Mouse (Mus musculus) telencephalon, adult 2 months (tissue): ENCODE measurements around the gene Gabrb3.

Experiments
- DNase-seq: peaks from one replicate; pipeline ENCODE4 v3.0.0-alpha.2; 2011; ENCODE audit warnings: low read depth, low spot score

Gene Gabrb3

DNA sequence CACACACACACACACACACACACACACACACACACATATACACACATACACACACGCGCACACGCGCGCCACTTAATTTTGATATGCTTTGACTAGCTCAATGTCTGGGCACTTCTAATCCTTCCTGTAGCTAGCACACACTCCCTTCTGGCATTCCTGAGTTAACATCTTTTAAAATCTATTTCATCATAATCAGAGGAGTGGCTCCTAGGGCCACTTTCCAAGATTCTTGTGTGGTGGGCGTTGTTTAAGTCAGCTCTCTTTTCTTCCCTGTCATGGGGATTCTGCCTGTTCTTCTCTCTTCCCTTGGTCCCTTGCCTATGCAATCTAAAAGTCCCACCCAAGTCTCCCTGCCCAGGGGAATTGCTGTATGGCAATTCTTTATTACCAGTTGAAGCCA is 286.6 kb downstream of the Gabrb3 start:
- DNase-seq = peak; percentile 64

DNA sequence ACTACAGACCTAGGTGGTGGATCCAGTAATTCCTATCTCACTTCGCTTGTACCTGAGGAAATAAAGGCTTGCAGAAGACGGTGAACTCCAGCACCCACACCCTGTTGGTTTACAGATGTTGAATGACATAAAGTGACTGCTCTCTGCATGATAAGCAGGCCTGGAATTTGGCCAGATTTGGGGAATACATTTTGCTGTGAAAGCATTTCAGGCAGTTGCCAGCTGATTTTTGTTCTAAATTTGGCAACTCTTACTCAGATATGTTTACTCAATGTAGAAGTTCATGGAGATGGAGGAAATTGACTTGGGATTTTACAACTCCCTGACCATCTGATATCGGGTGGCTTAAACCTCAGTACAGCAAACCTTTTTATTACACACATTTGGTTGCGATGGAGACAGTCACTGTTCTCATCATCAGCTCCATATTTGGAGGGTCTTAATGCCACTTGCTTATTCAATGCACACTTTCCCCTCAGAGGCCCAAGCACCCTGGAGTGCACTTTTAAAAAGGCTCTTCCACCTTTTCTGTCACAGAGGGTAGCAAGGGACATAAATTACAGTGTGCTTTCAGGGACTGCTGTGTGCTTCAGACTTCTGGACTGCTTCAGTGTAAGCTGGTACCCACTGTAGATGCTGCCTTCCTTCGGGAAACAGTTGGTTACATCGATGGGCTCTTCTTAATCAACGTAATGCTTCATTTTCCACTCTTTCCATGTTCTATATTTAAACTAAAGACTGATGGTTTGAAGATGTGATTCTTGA is 287.7 kb downstream of the Gabrb3 start:
- DNase-seq = peak; percentile 17

DNA sequence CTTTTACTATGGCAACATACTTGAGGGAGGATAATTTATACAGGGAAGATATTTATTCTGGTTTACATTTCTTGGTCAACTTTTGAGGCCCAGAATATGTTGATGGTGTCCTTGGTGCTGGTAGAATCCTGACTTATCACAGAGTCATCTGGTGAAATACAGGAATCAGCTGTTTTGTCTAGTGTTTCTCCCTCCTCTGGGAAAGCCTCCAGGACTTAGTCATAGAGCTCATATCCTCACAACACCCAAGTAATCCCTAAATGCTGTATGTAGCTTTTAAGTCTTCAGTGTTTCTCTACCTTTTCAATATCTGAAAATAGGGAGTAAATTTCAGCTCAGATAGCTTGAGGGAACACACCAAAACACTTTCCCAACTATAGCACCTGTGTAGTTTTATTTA is 292.2 kb downstream of the Gabrb3 start:
- DNase-seq = peak; percentile 19

DNA sequence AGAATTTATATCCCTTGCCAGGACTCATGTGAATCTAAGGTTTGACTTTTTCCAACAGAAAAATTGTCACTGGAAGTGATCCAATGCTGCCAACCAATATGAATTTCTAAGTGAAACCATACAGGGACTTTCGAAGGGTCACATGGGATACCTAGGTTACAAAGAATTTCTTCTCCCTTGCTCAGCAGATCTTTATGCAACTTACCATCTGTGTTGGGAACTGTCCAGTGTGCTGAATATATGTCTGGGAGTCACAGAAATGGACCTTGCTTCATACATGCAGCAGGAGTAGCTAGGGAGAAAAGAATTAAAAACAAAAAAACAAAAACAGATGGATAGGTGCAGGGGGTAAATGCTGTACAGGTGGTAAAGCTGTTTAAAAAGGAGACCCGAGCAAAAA is 327.3 kb downstream of the Gabrb3 start:
- no peak for DNase-seq

DNA sequence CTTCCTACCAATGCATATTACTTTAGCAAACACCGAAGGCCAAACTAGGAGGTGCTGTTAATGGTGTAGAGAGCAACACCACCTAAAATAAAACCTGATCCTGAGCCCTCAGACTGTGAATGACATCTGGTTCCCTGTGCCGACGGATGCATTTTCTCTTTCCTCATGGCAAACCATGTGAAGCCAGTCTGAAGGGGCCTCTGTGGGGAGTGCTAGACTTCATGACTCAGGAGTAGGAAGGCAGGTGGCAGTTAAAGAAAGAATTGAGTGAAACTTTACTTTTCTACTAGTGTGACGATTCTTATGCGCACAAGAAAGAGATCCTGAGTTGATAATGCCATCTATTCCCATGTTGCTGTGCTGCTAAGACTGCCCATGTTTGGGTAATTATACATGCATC is 341.0 kb downstream of the Gabrb3 start:
- no peak for DNase-seq

DNA sequence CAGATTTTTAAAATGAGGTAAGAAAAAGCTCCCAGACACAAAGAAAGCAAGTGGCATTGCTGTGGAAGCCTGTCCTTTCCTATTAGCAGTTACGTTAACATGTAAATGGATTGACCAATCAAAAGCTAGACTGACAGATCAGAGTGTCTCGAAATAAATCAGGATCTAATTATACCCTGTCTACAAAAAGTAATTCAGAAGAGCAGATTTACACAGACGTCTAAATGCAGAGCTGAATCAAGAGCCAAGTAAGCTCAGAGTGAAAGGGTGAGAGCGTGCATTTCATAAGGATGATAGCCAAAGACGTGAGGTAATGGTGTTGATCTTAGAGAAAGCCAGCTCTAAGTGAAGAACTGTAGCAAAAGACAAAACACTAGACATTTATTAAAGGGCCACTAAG is 359.3 kb downstream of the Gabrb3 start:
- peak; percentile 33 for DNase-seq

DNA sequence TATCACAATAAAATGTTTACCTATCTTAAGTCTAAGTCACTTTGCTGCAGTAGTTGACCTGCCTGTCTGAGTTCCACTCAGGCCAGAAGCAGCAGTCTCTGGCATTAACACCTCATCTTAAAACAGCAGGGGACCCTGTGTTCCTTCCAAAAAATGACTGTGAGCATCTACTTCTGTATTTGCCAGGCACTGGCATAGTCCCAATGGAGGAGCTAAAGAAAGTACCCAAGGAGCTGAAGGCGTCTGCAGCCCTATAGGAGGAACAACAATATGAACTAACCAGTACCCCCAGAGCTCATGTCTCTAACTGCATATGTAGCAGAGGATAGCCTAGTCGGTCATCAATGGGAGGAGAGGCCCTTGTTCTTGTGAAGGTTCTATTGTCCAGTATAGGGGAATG is 366.6 kb downstream of the Gabrb3 start:
- DNase-seq = peak; percentile 32

DNA sequence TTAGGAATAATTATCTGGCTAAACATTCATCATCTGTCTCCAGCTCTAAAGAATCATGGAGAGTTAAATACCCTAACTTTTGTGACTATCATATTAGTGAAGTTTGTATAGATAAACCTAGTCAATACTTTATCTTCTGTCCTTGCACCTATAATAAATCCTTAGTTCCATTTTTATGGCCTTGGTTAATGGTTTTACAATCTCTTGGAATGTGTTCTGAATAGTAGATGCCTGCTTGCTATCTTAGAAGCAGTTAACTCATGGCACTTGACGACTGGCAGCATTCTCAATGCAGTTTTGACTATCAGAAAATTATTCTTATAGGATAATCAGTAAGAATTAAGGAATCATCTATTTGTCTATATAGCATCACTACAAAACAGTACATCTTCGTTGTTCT is 368.0 kb downstream of the Gabrb3 start:
- DNase-seq = no peak

DNA sequence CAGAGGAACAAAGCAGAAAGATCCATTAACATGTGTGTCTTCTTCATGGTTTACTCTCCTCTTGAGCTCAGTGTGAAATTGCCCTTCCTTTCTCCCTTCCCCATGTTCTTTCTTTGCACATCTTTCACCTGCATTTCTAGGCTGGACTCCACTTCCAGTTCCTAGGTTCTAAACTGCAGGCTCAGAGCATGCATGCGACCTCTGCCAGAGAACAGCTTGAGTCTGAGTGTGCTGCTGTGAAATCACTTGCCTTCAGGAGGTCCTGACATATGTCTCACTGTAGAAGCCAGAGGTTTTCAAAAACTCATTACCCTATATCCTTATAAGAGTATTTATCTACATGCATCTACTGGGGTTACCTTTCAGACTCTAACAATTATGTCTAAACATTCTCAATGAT is 383.8 kb downstream of the Gabrb3 start:
- DNase-seq = no peak

DNA sequence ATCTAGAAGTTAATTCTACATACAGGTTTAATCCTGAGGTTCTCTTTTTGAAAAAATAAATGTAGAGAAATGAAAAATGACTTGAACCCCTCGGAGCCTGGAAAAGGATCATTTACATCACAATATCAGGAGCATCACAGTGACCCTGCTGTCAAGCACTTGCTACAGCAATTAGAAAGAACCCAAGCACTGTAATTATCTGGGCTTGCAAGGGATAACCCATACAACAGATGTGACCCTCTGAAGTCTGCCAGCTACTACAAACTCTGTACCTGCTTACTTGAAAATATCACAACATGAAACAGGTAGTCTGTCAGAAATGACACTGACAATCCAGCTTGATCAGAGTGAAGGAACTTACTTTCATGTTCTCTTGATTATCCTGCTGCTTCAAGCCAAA is 394.2 kb downstream of the Gabrb3 start:
- no peak for DNase-seq

DNA sequence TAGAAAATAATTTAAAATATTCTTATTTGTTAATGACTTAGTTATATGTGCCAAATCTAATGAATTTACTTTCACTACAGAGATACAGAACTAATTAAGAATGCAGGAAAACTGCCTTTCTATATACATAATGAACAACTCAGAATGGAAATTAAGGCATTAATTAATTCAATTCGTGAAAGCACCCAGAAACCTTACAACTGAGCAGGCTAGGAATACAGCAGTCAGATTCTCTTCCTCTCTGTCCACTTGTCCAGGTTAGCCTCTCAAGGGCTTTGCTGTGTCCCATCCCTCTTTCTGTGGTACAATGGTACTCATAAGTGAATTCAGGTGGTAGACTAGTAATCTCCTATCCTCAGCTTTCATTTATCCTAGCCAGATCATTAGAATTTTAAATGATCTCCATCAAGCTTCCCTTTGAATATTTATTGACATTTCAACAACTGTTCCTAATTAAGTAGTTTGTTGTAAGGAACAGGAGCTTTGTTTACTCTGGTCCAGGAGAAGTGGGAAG is 422.9 kb downstream of the Gabrb3 start:
- no peak for DNase-seq

DNA sequence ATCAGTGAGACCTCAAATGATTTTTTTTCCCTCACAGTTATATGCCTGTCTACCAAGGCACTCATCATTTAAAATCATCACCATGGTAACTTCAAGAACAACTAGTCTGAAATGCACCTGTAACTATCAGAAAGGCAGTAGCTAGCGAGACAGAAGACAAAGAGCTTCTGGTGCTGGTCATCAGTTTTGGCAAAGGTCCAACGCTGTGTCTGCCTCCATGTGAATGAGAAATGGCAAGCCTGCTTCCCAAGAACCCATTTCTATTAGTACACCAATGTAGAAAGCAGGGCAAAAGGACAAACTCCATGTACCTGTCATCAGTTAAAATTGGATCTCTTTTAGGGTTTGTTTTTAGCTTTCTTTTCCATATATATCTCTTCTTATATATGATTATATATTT is 448.5 kb downstream of the Gabrb3 start:
- DNase-seq = no peak
